Mouse (Mus musculus) heart, postnatal 0 days (tissue): ENCODE results near the gene Gadd45gip1.

Experiments
- CTCF ChIP-seq: IDR thresholded peaks from 2 replicates; pipeline ENCODE4 v1.5.1; 2016; ENCODE audit warnings: antibody characterized with exemption, control low read depth, low read depth
- EP300 ChIP-seq: IDR thresholded peaks from 2 replicates; pipeline ENCODE4 v1.6.1; 2016; ENCODE audit warnings: antibody characterized with exemption, low read depth

DNA sequence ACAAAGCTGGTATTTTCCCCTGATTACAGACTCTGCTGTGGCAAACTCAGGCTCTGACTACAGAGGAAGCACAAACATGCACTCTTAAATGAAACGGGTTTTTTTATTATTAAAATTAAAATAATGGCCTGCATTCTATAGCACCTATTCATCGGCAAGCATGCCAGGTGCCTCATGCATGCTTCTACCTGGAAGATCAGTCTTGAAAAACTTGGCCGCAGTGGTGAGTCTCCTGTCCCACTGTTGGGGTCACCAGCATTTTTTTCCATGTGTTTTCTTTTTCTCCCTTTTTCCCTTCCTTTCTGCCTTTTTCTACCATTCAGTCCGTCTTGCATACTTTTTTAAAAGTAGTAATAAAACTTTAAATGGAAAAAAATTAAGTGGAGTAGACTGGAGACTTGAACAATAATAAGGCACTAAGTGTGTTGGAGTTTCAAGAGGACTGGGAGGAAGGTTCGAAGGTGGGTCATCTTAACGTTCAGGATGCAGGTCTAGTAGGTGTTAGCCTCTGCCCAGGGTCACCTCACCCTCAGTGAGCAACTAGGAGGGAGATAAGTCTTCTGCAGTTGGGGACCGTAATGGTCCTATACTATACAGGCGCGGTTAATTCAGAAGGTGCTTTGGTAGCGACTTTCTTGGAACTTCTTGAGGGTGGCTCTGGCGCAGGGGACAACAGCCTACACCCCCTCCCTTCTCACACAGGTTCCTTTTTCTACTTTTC is 48.0 kb upstream of the Gadd45gip1 start:
- TF ChIP-seq CTCF = no peak
- TF ChIP-seq EP300 = no peak
